Mouse (Mus musculus): ENCODE results near the gene Olfr126.

Olfr126 gene

DNA sequence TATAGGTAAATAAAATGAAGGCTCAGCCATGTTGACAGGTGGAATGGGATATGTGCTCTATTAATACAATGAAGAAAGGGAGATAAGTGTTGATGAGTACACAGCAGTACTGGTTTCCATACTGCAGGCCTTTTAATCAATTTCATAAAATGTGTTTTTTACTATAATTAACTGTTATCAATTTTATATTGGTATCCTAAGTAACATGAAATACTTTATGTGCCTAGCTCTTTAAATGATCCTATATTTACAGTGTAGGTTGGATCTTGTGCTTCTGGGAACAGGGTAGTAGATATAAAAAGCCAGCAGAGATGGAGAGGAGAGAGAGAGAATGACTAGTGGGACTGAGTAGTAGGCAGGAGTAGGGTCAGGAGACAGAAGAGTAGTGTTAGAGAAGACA lies at the start of gene Olfr126:
Gene Olfr126, plus strand, starts transcription at position 301 of the 400 bp plus-strand sequence.
- no peak for DNase-seq (ENCODE audit: low read depth, low spot score)

DNA sequence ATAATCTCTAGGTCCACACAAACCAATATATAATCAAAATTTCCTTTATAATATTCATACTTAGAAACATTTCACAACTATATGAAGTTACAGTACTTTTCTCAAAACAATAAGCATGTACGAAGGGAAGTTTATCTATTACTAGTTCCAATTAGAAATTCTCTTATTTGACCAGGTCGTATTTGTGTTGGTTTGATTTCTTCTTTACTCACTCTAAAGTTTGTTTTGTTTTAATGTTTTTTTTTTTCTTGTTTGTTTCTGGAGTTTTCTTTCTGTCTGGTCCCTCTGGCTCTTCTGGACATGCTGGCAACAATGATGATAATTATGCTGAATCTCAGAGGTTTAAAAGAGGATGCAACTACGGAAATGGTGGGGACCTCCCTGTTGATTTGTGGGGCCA lies 47.7 kb upstream of the Olfr126 start, which contains the start of gene Olfr124:
Gene Olfr124, plus strand, starts transcription at position 301 of the 400 bp plus-strand sequence.
- DNase-seq (ENCODE audit: low read depth, low spot score), result no peak

DNA sequence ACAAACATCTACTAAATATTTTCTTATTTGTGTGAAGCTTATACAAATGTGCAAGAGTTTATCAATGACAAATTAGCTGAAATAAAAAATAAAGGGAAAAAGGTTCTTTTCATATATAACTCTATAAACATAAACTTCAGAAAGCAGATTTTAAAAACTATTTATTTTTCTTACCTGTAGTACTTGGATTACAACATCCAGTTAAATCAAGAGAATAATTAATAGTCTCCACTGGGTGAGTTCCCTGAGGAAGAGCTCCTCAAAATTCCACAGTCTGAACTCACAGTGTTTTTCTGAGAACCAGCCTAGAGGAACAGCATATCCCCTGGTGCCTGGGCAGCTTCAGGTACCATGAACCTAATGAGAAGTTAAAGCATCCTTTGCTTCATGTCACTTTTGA lies 14.6 kb upstream of the Olfr126 start, which contains the start of gene Olfr125:
Gene Olfr125, plus strand, starts transcription at position 301 of the 400 bp plus-strand sequence.
- DNase-seq (ENCODE audit: low read depth, low spot score), result no peak

DNA sequence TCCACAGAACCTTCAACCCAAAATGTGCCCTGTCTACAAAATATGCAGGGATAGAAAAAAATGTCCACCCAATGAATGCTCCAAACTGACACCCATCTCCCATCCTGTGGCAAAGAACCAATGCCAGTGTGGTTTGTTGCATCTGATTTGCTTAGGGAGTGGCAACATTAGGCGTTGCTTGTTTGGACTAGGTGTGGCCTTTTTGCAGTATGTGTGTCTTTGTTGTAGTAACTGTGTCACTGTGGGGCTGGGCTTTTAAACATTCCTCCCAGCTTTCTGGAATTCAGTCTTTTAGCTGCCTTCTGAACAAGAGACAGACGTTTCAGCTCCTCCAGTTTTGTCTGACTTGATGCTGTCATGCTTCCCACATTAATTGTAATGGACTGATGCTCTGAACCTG lies 16.6 kb downstream of the Olfr126 start:
- DNase-seq (ENCODE audit: low read depth, low spot score), result no peak

DNA sequence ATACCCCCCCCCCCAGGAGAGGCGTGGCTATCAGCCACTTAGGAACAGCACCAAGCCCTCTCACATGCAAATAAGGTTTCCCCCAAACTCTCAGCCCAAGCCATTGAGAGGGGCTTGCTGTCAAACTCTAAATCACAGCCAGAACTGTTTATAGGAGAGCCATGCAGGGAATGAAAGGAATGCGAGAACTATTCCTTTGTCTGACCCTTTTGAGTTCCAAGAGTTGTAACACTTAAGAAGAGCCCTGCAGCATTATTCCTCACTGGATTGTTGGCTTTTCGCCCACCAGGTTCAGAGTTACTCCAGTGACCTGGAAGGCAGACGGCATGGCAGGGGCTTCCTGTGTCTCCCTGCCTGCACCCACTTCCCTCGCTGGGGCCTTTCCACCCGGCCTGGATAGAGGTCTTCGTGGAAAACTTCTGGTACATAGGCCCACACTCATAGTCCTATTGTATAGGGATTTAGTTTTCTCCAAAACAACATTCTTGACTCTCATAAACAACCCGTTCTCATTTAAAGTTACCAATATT lies 22.5 kb downstream of the Olfr126 start:
- no peak for DNase-seq (ENCODE audit: low read depth, low spot score)

DNA sequence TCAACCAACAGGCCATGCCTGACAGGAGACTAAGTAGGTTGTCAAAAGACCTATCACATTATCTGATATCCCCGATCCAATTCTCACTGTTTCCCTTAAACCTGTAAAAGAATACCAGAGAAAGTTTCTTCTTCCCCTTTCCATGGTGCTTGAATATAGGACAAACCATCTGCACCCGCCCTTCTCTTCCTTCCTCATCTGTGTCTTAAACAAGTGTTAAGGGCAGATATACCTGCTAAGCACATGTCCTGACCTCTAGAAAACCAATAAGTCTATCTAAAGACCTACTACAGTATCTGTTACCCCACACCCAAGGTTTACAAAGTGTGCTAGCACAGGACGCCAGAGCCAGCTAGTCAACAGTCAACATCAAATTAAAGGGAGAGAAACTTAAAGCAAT lies 26.5 kb downstream of the Olfr126 start:
- no peak for DNase-seq (ENCODE audit: low read depth, low spot score)

DNA sequence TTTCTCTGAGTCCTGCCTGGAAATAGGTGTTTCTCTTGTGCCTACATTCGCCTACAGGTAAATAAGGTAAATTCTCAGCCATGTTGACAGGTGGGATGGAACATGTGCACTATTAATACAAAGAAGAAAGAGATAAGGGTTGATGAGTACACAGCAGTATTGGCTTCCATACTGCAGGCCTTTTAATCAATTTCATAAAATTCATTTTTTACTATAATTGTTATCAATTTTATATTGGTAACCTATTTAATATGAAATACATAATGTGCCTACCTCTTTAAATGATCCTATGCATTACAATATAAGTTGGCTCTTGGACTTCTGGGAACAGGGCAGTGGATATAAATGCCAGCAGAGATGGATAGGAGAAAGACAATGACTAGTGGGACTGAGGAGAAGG lies 52.9 kb downstream of the Olfr126 start, which contains the start of gene Olfr127:
Gene Olfr127, plus strand, starts transcription at position 301 of the 400 bp plus-strand sequence.
- no peak for DNase-seq (ENCODE audit: low read depth, low spot score)
